Mouse (Mus musculus): ENCODE results near the gene Epn1.

The Epn1 gene

GRCm38 (mm10) chr7:5080010-5080751, at the start of gene Epn1:
TSS of gene Epn1 (plus strand) at chr7:5080235.
- DNase-seq (ENCODE audit: low spot score) = peak; percentile 97

DNA sequence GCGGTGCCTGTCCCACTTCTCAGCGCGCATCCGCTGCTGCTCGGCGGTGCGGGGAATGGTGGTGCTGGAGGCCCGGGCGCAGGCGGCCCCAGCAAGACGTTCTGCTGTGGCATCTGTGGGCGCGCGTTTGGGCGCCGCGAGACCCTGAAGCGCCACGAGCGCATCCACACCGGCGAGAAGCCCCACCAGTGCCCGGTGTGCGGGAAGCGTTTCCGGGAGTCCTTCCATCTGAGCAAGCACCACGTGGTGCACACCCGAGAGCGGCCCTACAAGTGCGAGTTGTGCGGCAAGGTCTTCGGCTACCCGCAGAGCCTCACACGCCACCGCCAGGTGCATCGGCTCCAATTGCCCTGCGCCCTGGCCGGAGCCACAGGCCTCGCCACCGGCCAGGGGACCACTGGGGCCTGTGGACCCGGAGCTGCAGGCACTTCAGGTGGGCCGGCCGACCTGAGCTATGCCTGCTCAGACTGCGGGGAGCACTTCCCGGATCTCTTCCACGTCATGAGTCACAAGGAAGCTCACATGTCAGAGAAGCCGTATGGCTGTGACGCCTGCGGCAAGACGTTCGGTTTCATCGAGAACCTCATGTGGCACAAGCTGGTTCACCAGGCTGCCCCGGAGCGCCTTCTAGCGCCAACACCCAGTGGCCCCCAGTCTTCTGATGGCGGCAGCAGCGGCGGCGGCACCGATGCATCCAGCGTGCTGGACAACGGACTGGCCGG, 49.3 kb upstream of the Epn1 start:
- no peak for DNase-seq (ENCODE audit: low spot score)

- no peak for DNase-seq (ENCODE audit: low spot score)
Observed at GRCm38 (mm10) chr7:5031496-5031895, 48.5 kb upstream of the Epn1 start.

DNA sequence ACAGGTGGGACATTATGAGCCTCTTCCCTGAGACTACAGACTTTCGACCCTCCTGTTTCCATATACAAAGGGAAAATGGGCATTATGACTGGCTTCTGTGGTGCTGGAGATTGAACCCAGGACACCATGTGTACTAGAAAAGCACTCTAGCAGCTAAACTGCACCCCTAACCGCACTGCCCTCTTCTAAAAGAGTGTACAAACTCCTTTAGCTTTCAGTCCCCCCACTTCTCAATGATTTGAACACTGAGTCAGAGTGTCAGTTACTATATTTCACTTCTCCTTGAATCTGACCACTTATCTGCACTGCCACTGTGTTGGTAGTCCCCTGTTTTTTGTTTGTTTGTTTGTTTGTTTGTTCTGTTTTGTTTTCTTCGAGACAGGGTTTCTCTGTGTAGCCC, 46.2 kb upstream of the Epn1 start, which contains the start of gene 4632433K11Rik:
TSS of gene 4632433K11Rik (plus strand) at position 301 of the 400 bp plus-strand sequence.
- no peak for DNase-seq (ENCODE audit: low spot score)

- DNase-seq (ENCODE audit: low spot score) = no peak
Observed at GRCm38 (mm10) chr7:5035628-5036027, 44.4 kb upstream of the Epn1 start.

- DNase-seq (ENCODE audit: low spot score) = no peak
Observed at GRCm38 (mm10) chr7:5036136-5036535, 43.9 kb upstream of the Epn1 start.

- no peak for DNase-seq (ENCODE audit: low spot score)
Observed at GRCm38 (mm10) chr7:5037026-5037425, 43.0 kb upstream of the Epn1 start.

- no peak for DNase-seq (ENCODE audit: low spot score)
Observed at GRCm38 (mm10) chr7:5037467-5037866, 42.6 kb upstream of the Epn1 start.

DNA sequence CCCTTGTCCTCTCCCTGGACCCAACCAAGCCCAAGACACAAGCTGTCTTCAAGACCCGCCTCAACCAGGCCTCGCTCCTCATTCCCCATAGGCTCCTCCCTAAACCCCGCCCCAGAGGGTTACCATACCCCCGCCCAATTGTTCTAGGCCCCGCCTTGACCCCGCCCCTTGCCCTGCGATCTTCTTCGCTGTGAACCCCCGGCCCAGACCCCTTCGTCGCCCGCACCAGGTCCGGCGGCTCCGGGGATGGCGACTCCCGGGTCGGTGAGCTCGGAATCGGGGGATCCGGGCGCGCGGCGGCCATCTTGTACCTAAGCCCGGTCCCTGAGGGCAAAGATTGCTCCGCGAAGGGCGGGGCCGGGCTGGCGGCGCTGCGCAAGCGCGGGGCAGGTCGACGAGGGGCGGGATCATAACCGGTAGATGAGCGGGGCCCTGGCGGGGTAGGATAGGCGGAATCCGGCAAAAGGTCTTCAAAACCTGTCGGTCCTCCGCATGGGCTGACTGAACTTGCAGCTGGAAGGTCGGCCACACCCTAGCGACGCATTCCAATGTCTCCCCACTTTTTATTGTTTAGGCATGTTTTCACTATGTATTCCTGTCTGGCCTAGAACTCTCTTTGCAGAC, 41.8 kb upstream of the Epn1 start, which contains the start of gene Zfp784:
TSS of gene Zfp784 (minus strand) at position 338 of the 624 bp plus-strand sequence.
- peak; percentile 95 for DNase-seq (ENCODE audit: low spot score)

GRCm38 (mm10) chr7:5038940-5039339, 41.1 kb upstream of the Epn1 start:
- no peak for DNase-seq (ENCODE audit: low spot score)

- no peak for DNase-seq (ENCODE audit: low spot score)
Observed at GRCm38 (mm10) chr7:5044981-5045380, 35.1 kb upstream of the Epn1 start.

- DNase-seq (ENCODE audit: low spot score) = no peak
Observed at GRCm38 (mm10) chr7:5046112-5046511, 33.9 kb upstream of the Epn1 start.

DNA sequence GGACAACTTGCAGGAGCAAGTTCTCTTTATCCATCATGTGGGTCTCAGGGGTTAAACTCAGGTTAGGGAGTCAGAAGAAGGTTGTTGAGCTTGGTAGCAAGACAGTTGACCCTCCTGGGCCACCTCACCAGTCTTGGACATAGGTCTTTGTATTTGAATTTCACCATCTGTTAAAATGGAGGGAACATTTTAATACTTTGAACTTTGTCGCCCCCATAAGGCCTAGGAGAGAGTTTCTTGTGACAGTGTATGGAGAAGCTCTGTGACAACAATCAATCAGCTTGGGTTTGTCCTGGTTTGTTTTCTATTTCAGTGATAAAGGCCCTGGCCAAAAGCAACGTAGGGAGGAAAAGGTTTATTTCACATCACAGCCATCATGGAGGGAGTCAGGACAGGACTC, 32.7 kb upstream of the Epn1 start:
- DNase-seq (ENCODE audit: low spot score) = peak; percentile 70

DNA sequence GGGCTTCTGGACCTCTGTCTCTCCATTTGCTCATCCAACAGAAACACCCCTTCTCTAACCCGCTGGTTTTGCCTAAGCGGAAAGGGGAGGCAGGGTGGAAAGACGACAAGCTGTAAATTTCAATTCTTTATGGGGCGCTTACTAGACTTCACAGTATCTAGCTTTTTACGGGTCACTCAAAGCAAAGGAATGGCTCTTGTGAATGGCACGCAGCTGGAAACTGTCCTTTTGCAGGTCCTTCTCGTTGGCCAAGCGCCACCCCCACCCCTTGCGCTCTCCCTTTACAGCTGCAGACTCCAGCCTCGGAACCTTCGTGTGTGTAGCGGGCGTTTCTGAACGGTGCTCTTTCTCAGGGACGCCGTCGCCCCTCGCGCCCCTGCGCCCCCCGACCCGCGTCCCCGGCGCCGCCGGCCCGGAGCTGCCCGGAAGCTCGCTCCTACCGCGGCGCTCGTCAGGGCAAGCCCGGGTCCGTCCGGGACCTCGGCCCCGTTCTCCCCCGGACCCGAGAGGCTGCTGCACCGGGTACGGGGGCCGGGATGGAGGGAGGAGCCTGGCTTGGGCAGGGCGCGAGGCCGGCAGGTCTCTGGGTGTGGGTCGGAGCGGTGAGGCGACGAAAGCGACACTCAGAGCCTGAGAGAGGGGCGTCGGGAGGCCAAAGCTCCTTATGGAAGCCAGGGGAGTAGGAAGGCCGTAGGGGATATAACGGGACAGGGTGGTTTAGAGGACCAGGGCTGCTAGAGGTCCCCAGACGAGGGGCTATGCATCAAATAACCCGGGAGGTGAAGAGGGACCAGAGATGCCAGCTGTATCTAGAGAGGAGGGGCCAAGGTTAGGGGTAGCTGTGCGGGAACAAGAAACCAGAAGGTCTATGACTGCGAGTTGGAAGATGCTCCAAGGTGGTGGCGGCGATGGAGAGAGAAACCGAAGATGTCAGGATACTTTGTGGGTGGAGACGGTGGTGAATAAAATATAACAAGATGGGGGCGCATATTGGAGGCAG, 28.5 kb upstream of the Epn1 start, which contains the start of gene Zfp580:
TSS of gene Zfp580 (plus strand) at position 346 of the 1,000 bp plus-strand sequence.
- DNase-seq (ENCODE audit: low spot score) = peak; percentile 48

GRCm38 (mm10) chr7:5052438-5052837, 27.6 kb upstream of the Epn1 start:
- DNase-seq (ENCODE audit: low spot score) = no peak

GRCm38 (mm10) chr7:5052931-5053343, 27.1 kb upstream of the Epn1 start:
- DNase-seq (ENCODE audit: low spot score) = no peak

DNA sequence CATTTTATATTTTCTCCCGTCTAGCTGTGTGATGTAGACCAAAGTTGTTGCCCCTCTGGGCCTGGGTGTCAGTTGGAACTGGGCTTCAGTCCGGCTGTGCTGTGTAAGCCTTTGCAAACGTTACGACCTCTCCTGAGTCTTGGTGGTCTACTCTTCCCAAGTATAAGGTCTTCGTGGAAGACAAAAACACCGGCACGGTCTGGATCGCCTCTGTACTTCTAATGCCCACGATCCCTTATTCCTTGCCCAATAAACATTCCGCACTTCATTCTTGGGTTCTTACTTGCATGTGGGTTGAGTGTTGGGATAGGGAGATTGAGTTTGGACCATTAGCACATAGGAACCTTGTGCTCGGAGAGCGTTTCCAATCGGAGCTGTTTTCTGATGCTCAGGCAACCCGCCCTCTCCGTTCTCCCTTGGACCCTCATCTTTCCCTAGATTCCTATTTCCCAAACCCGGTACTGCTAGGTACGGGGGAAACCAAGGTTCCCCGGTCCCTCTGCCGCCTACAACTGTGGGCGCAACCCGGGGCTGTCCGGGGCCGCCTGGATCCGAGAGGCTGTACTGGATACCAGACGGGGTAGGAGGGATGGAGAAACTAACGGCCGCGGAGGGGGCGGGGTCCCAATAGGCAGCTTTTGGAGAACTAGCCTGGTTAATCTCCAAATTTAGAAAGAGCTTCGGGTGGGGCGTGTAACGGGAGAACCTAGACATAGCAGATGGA, 26.4 kb upstream of the Epn1 start:
- DNase-seq (ENCODE audit: low spot score) = no peak

DNA sequence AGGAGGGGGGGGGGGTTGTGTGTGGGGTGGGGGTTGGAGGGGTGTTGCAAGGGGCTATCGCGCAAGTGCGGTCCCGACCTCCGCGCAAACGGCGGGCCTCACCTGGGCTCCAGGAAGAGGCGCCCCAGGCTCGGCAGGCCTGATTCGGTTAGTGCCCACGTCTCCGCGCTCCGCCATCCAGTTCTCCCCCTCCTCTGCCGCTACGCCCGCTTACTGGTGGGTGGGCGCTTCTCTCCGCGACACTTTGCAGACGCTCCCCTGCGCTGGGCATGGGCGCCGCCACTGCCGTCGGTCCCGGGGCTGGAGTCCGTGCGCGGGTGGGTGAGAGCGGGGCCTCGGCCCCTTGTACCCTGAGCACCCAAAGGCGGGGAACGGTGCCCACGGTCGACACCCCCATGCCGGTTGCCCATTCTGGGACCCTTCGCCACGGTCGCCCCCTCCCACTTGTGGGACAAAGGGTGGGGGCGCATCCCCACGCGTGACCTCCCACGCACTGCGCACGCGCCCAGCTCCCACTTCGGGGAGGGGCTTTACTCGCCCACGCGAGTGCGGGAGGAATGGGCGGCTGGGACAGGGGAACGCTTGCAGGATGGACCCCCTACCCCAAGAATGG, 23.3 kb upstream of the Epn1 start:
- DNase-seq (ENCODE audit: low spot score) = no peak

DNA sequence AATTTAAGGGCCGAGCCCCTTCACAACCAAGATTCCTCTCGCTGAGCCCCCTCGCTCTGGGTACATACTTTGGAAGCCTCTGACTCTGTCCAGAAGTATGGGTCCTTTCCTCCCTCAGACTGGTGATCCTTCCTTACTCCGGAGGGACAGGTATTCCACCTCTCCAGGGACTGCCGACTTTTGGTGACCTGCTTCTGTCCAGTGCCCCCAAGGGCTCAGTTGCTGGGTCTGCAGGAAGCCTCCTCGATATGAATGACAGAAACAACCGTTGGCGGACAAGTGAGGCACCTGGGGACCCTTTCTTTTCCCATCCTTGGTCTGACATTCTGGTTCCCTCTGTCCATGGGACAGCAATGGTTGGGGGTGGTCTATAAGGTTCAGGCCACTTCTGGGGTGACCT, 22.7 kb upstream of the Epn1 start:
- DNase-seq (ENCODE audit: low spot score) = no peak

- DNase-seq (ENCODE audit: low spot score) = no peak
Observed at GRCm38 (mm10) chr7:5057804-5058203, 22.2 kb upstream of the Epn1 start.
